Mouse (Mus musculus) liver, embryonic 14.5 days (tissue): ENCODE measurements at regions not wholly inside any gene's neighbourhood (a gene's known extent, or its start where the extent isn't known, plus 50 kb on each side); places are given as distances from the start of the nearest gene placed in this dataset.

Source experiments
- ATAC-seq: fragments of 200-750 bp; cut with Nextera tagmentation; 2 replicates; pipeline ENCODE4 v1.8.0; 2017; ENCODE audit warnings: moderate number of reproducible peaks, mild to moderate bottlenecking, moderate library complexity; ENCODE audit not compliant: insufficient read depth
- DNase-seq, 3 experiments: peaks; one replicate each; pipeline ENCODE4 v3.0.0-alpha.2; 2012 to 2013; ENCODE audit warnings: low read depth in 3 of 3, low spot score in 3 of 3
- H3K27ac ChIP-seq: fragments of 300-500 bp; sonication (generic); 2 replicates; pipeline ENCODE4 v1.5.1; 2014; ENCODE audit warnings: moderate library complexity, mild to moderate bottlenecking, control low read depth, inconsistent platforms
- H3K27me3 ChIP-seq: fragments of 300-500 bp; sonication (generic); 2 replicates; pipeline ENCODE4 v1.6.1; 2014; ENCODE audit warnings: mild to moderate bottlenecking, low read length, moderate library complexity; ENCODE audit not compliant: control insufficient read depth, insufficient read depth
- H3K36me3 ChIP-seq: fragments of 300-500 bp; sonication (generic); replicated peaks from 2 replicates; pipeline ENCODE4 v1.6.1; 2014; ENCODE audit warnings: low read depth; ENCODE audit not compliant: control insufficient read depth, insufficient read depth
- H3K4me1 ChIP-seq, 2 experiments: fragments of 200-500 bp in 1 of 2; fragments of 300-500 bp in 1 of 2; sonication (generic) in 1 of 2; replicated peaks; 2 replicates each; pipeline ENCODE4 v1.6.1; 2012 to 2014; ENCODE audit warnings: antibody characterized with exemption in 1 of 2, inconsistent platforms in 1 of 2, low read length in 1 of 2; ENCODE audit not compliant: control insufficient read depth in 2 of 2, insufficient read depth in 2 of 2
- H3K4me2 ChIP-seq: fragments of 300-500 bp; sonication (generic); 2 replicates; pipeline ENCODE4 v1.6.1; 2014; ENCODE audit warnings: low read depth, mild to moderate bottlenecking, control low read depth, moderate library complexity
- H3K4me3 ChIP-seq, 2 experiments: fragments of 200-500 bp in 1 of 2; fragments of 300-500 bp in 1 of 2; sonication (generic) in 1 of 2; 2 replicates each; pipeline ENCODE4 v1.5.1; 2012 to 2014; ENCODE audit warnings: low read depth in 2 of 2, low read length in 2 of 2, mild to moderate bottlenecking in 2 of 2, control low read depth in 1 of 2, inconsistent platforms in 1 of 2, moderate library complexity in 1 of 2; ENCODE audit not compliant: insufficient read depth in 1 of 2
- H3K9ac ChIP-seq: fragments of 300-500 bp; sonication (generic); replicated peaks from 2 replicates; pipeline ENCODE4 v1.6.1; 2014; ENCODE audit warnings: mild to moderate bottlenecking, control low read depth, moderate library complexity
- H3K9me3 ChIP-seq: fragments of 300-500 bp; sonication (generic); 2 replicates; pipeline ENCODE4 v1.6.1; 2016; ENCODE audit warnings: low read length, mixed read lengths; ENCODE audit not compliant: control insufficient read depth
- CTCF ChIP-seq: IDR thresholded peaks from 2 replicates; pipeline ENCODE4 v1.5.1; 2016; ENCODE audit warnings: antibody characterized with exemption, low read depth, control low read depth
- EP300 ChIP-seq: IDR thresholded peaks from 2 replicates; pipeline ENCODE4 v1.6.1; 2016; ENCODE audit warnings: antibody characterized with exemption, low read depth
- WGBS: fragments of 180-500 bp; shearing (Covaris S2); extraction: QIAGEN DNeasy Blood & Tissue Kit; methylation state at CpG from one replicate; pipeline ENCODE4 v1.1.7; 2014; ENCODE audit not compliant: insufficient replicate concordance; 5-methylcytosine and 5-hydroxymethylcytosine counted together

- Histone ChIP-seq H3K27ac (no peak overlapping the region), H3K27me3 (no peaks in the 10 kb centered on the region), H3K4me3 (no peak overlapping the region), H3K9me3 (no peaks in the 10 kb centered on the region), H3K36me3 (no peaks in the 10 kb centered on the region), H3K4me1 (no peaks in the 10 kb centered on the region), H3K4me2 (no peak overlapping the region), H3K9ac (no peak overlapping the region)
- 53% methylated on average over 3 of the region's 3 CpGs for WGBS
- TF ChIP-seq EP300: no peak
- TF ChIP-seq CTCF: no peak
- ATAC-seq: no peak
- DNase-seq: no peak
Measured at GRCm38 (mm10) chr9:46905081-46905480, 93.5 kb upstream of the Gm4791 start.

GRCm38 (mm10) chr9:46903491-46904220, 94.9 kb upstream of the Gm4791 start:
- H3K9ac ChIP-seq: no peak overlapping the region
- no peaks in the 10 kb centered on the region for H3K4me1 ChIP-seq
- 39% methylated on average over 8 of the region's 8 CpGs for WGBS
- H3K4me2 ChIP-seq: no peak overlapping the region
- no peak overlapping the region for H3K4me3 ChIP-seq
- H3K27ac ChIP-seq: no peak overlapping the region
- DNase-seq (no peak), ATAC-seq (no peak)
- H3K9me3 ChIP-seq: no peaks in the 10 kb centered on the region
- H3K27me3 ChIP-seq: no peaks in the 10 kb centered on the region
- no peaks in the 10 kb centered on the region for H3K36me3 ChIP-seq
- no peak for TF ChIP-seq CTCF
- no peak for TF ChIP-seq EP300

GRCm38 (mm10) chr9:46899283-46899682, 99.3 kb upstream of the Gm4791 start:
- Histone ChIP-seq H3K27me3 (no peaks in the 10 kb centered on the region), H3K4me2 (no peak overlapping the region), H3K36me3 (no peaks in the 10 kb centered on the region), H3K9ac (no peak overlapping the region), H3K4me3 (no peak overlapping the region), H3K4me1 (no peaks in the 10 kb centered on the region), H3K9me3 (no peaks in the 10 kb centered on the region), H3K27ac (no peak overlapping the region)
- ATAC-seq: no peak
- 25% methylated on average over 2 of the region's 2 CpGs for WGBS
- DNase-seq: no peak
- no peak for TF ChIP-seq CTCF
- no peak for TF ChIP-seq EP300

- no peak overlapping the region for H3K4me3 ChIP-seq
- TF ChIP-seq CTCF (no peak), EP300 (no peak)
- no peaks in the 10 kb centered on the region for H3K4me1 ChIP-seq
- no peak for ATAC-seq
- no peak overlapping the region for H3K9ac ChIP-seq
- no peak for DNase-seq
- no peaks in the 10 kb centered on the region for H3K36me3 ChIP-seq
- H3K9me3 ChIP-seq: no peaks in the 10 kb centered on the region
- no peak overlapping the region for H3K27ac ChIP-seq
- no peak overlapping the region for H3K4me2 ChIP-seq
- WGBS: 52% methylated on average over 3 of the region's 3 CpGs
- no peaks in the 10 kb centered on the region for H3K27me3 ChIP-seq
Measured at GRCm38 (mm10) chr9:46898120-46898519, 100.4 kb upstream of the Gm4791 start.

- H3K4me1 ChIP-seq: no peaks in the 10 kb centered on the region
- H3K4me3 ChIP-seq: no peak overlapping the region
- WGBS: 24% methylated on average over 1 of the region's 1 CpGs
- no peaks in the 10 kb centered on the region for H3K9me3 ChIP-seq
- TF ChIP-seq CTCF: no peak
- TF ChIP-seq EP300: no peak
- ATAC-seq: no peak
- no peaks in the 10 kb centered on the region for H3K27me3 ChIP-seq
- H3K36me3 ChIP-seq: no peaks in the 10 kb centered on the region
- no peak overlapping the region for H3K4me2 ChIP-seq
- DNase-seq: no peak
- no peak overlapping the region for H3K27ac ChIP-seq
- no peak overlapping the region for H3K9ac ChIP-seq
Measured at GRCm38 (mm10) chr9:46891829-46892228, 106.7 kb upstream of the Gm4791 start.
